Comparison of ENCODE assay signal across 8 mouse cellular contexts in the genomic region with DNA sequence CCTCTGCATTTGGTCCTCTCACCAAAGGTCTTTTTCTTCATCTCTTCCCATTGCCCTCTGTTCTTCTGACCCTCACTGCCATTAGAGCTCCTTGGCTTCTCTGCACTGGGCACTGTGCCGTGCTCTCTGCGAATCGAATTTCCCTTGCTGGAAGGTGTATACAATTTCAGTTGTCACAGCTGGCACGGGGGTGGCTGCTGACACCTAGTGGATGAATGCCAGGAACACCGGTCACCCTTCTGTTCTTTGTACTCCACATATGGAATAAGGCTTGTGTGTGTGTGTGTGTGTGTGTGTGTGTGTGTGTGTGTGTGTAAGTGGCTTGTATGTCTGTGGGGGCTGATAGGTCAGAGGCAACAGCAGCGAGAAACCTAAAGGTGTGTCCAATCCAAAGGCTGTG. TPM values are rescaled to one million over a fixed set of nuclear protein-coding genes. Genes with fewer than 3 reads are reported as not detected.
DNase-seq lines count a peak whose midpoint lies in the region; ATAC-seq and TF ChIP-seq lines count a peak whose summit lies in the region.

No protein-coding gene starts in this region.

- TF ChIP-seq CTCF in MEL (IDR thresholded peaks at IDR 0.05 in 2 of 3, conservative IDR thresholded peaks at IDR 0.05 in 1 of 3; ENCODE audit: control insufficient read depth in 1 of 3, insufficient read depth in 1 of 3, low read depth in 2 of 3, low read length in 3 of 3, poor library complexity in 1 of 3, severe bottlenecking in 1 of 3), result peak; percentile 12 to 59 (median 58); a peak in 5 of 6 replicates

- no peak for TF ChIP-seq POLR2A in MEL (IDR thresholded peaks at IDR 0.05; ENCODE audit: control insufficient read depth in 1 of 2, insufficient read depth in 1 of 2, low read depth in 1 of 2, low read length in 2 of 2, poor library complexity in 1 of 2)

- H3K79me2 ChIP-seq in MEL (ENCODE audit: control insufficient read depth, insufficient read depth, low read length, poor library complexity), result no peaks in the 10 kb centered on the region

- no peaks in the 10 kb centered on the region for H3K9me3 ChIP-seq in MEL (replicated peaks; ENCODE audit: insufficient read depth, low read length)
- H3K9me3 ChIP-seq in neural tube, embryonic 13.5 days, result no peaks in the 10 kb centered on the region

- 64% methylated on average over 6 of the region's 6 CpGs for WGBS in neural tube, embryonic 13.5 days

- TF ChIP-seq RAD21 in MEL (IDR thresholded peaks at IDR 0.05; ENCODE audit: low read depth, low read length), result peak; percentile 58

- H3K27ac ChIP-seq in MEL (ENCODE audit: control insufficient read depth, low read depth, low read length), result no peak overlapping the region
- H3K27ac ChIP-seq in neural tube, embryonic 13.5 days (replicated peaks), result no peak overlapping the region

- H3K4me1 ChIP-seq in MEL (ENCODE audit: control insufficient read depth in 1 of 2, insufficient read depth in 2 of 2, low read length in 2 of 2), result no peaks in the 10 kb centered on the region
- H3K4me1 ChIP-seq in neural tube, embryonic 13.5 days (replicated peaks), result no peaks in the 10 kb centered on the region

- no peak overlapping the region for H3K4me3 ChIP-seq in MEL (ENCODE audit: control insufficient read depth in 1 of 2, insufficient read depth in 1 of 2, low read depth in 2 of 2, low read length in 2 of 2)
- H3K4me3 ChIP-seq in neural tube, embryonic 13.5 days, result no peak overlapping the region

- peak; percentile 15 for DNase-seq in kidney, adult 18-20 months
- DNase-seq in kidney, adult 9 months, result no peak
- DNase-seq in MEL (ENCODE audit: low read depth, low spot score), result peak; percentile 36
- DNase-seq in gastrocnemius, postnatal 10 days, result peak; percentile 50
- peak; percentile 55 to 56 for DNase-seq in kidney, postnatal 25 days

- ATAC-seq in neural tube, embryonic 13.5 days (ENCODE audit: low read depth), result peak; percentile 80; the same call in 1 of the 2 replicates
- ATAC-seq in inflammation-experienced regulatory T-cells, adult 6 months, result no peak
- no peak for ATAC-seq in activated CD4-positive, CD25-positive, alpha-beta regulatory T cell, adult 4 months

- H3K27me3 ChIP-seq in MEL (ENCODE audit: control insufficient read depth in 1 of 2, insufficient read depth in 2 of 2, low read length in 2 of 2), result no peaks in the 10 kb centered on the region
- no peaks in the 10 kb centered on the region for H3K27me3 ChIP-seq in neural tube, embryonic 13.5 days

- no peak overlapping the region for H3K9ac ChIP-seq in MEL (ENCODE audit: control insufficient read depth, low read depth, low read length, poor library complexity, severe bottlenecking)
- no peak overlapping the region for H3K9ac ChIP-seq in neural tube, embryonic 13.5 days

- no peaks in the 10 kb centered on the region for H3K36me3 ChIP-seq in MEL (ENCODE audit: control insufficient read depth in 1 of 2, insufficient read depth in 2 of 2, low read length in 2 of 2)
- H3K36me3 ChIP-seq in neural tube, embryonic 13.5 days, result 0 out of 2 replicates have a peak, but pooled peaks cover 6% of the 10 kb centered on the region

- TF ChIP-seq EP300 in MEL (IDR thresholded peaks at IDR 0.05; ENCODE audit: low read depth in 1 of 2, low read length in 2 of 2), result no peak

- no peak overlapping the region for H3K4me2 ChIP-seq in neural tube, embryonic 13.5 days

TF ChIP-seq in MEL, 35 proteins besides CTCF, POLR2A, EP300 and RAD21:
- TF ChIP-seq SMC3 (IDR thresholded peaks at IDR 0.05; ENCODE audit: low read depth, low read length), result peak; percentile 52
- TF ChIP-seq TBP (IDR thresholded peaks at IDR 0.05; ENCODE audit: low read depth, low read length), result no peak
- peak; percentile 39 for TF ChIP-seq ZC3H11A (IDR thresholded peaks at IDR 0.05; ENCODE audit: low read depth, low read length)
TF ChIP-seq in MEL: peak in this region for 2.

RNA-seq across cellular contexts. Expression of a gene that starts 20.9 kb away (rescaled TPM):
- 18.5 and 19.6 TPM in 2 replicates for total RNA-seq in MEL (2012; rRNA removed)
- polyA plus RNA-seq in MEL (2012; ENCODE audit: insufficient read depth in 1 of 2, insufficient read length in 2 of 2, low read depth in 1 of 2, low replicate concordance in 2 of 2, missing spikeins in 1 of 2), result 10 to 100 TPM in 1 of 2 experiments, not detected in 1; 14.0 TPM
- total RNA-seq in gastrocnemius, postnatal 10 days (2021), result 1 to 10 TPM; 5.7 to 6.3 TPM
- 12.5 and 13.4 TPM in 2 replicates for polyA plus RNA-seq in neural tube, embryonic 13.5 days (2015; fragmentation: Nextera tagmentation; extraction: Ambion mirVana)
- polyA plus RNA-seq in inflammation-experienced regulatory T-cells, adult 6 months (2017; shearing (Covaris generic)), result 1 to 10 TPM; 3.8 to 5.3 (median 4.3) TPM
- 1 to 10 TPM; 2.7 to 4.6 TPM for polyA plus RNA-seq in activated CD4-positive, CD25-positive, alpha-beta regulatory T cell, adult 4 months (2017; shearing (Covaris generic))

RNA-seq across cellular contexts. Expression of a gene that starts 58.8 kb away (rescaled TPM):
- total RNA-seq in MEL (2012; rRNA removed), result 18.0 and 21.8 TPM in 2 replicates
- 10 to 100 TPM in 1 of 2 experiments, not detected in 1; 22.6 TPM for polyA plus RNA-seq in MEL (2012; ENCODE audit: insufficient read depth in 1 of 2, insufficient read length in 2 of 2, low read depth in 1 of 2, low replicate concordance in 2 of 2, missing spikeins in 1 of 2)
- 10 to 100 TPM; 21.5 to 25.5 TPM for total RNA-seq in gastrocnemius, postnatal 10 days (2021)
- polyA plus RNA-seq in neural tube, embryonic 13.5 days (2015; fragmentation: Nextera tagmentation; extraction: Ambion mirVana), result 35.4 and 35.9 TPM in 2 replicates
- 1 to 10 TPM; 5.8 to 7.1 (median 6.6) TPM for polyA plus RNA-seq in inflammation-experienced regulatory T-cells, adult 6 months (2017; shearing (Covaris generic))
- 1 to 10 TPM; 5.8 to 6.2 TPM for polyA plus RNA-seq in activated CD4-positive, CD25-positive, alpha-beta regulatory T cell, adult 4 months (2017; shearing (Covaris generic))
